Mouse (Mus musculus): ENCODE results near the gene 4930544D05Rik. TPM values are rescaled to one million over a fixed set of nuclear protein-coding genes. Genes with fewer than 3 reads are reported as not detected.

4930544D05Rik gene
- total and polyA plus RNA-seq, 2 experiments from 2014 or later, result not detected

DNA sequence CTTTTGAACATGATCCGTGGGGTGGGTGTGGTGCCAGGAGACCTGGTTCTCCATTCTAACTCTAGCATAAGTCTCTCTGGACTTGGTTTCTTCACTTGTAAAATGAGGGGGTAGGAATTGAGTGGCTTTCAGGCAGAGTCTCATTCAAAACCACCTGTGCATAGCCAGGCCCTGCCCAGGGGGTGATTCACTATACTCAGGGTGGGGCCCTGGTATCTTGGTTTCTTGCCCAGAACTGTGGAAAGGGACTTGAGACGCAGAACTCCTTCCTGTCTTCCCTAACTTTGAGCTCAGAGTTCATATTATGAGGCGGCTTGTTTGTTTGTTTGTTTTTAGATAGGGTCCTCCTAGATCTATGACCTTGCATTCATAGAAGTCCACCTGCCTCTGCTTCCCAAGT, 38.4 kb upstream of the 4930544D05Rik start:
- Histone ChIP-seq H3K27ac (ENCODE audit: low read depth, low read length) (no peak overlapping the region), H3K36me3 (ENCODE audit: insufficient read depth, low read length) (no peaks in the 10 kb centered on the region; the same call in 1 of the 2 replicates), H3K9ac (replicated peaks; ENCODE audit: low read length, poor library complexity, severe bottlenecking) (no peak overlapping the region), H3K4me1 (ENCODE audit: insufficient read depth, low read length) (0 out of 2 replicates have a peak, but pooled peaks cover 4% of the 10 kb centered on the region), H3K4me2 (ENCODE audit: low read depth, low read length, poor library complexity, severe bottlenecking) (no peak overlapping the region), H3K27me3 (ENCODE audit: insufficient read depth, low read length) (no peaks in the 10 kb centered on the region), H3K9me3 (ENCODE audit: low read length) (no peaks in the 10 kb centered on the region), H3K4me3 (ENCODE audit: low read depth, low read length) (no peak overlapping the region)
- no peak for TF ChIP-seq CTCF (IDR thresholded peaks at IDR 0.05)
- WGBS, result 82% methylated on average over 3 of the region's 3 CpGs
- no peak for ATAC-seq (ENCODE audit: low FRiP score)
- DNase-seq (ENCODE audit: low spot score), result no peak

- no peak for TF ChIP-seq CTCF (IDR thresholded peaks at IDR 0.05)
- Histone ChIP-seq H3K27ac (ENCODE audit: low read depth, low read length) (no peak overlapping the region), H3K36me3 (ENCODE audit: insufficient read depth, low read length) (no peaks in the 10 kb centered on the region; the same call in 1 of the 2 replicates), H3K4me2 (ENCODE audit: low read depth, low read length, poor library complexity, severe bottlenecking) (no peak overlapping the region), H3K4me1 (ENCODE audit: insufficient read depth, low read length) (0 out of 2 replicates have a peak, but pooled peaks cover 4% of the 10 kb centered on the region), H3K27me3 (ENCODE audit: insufficient read depth, low read length) (no peaks in the 10 kb centered on the region), H3K9ac (replicated peaks; ENCODE audit: low read length, poor library complexity, severe bottlenecking) (no peak overlapping the region), H3K9me3 (ENCODE audit: low read length) (no peaks in the 10 kb centered on the region), H3K4me3 (ENCODE audit: low read depth, low read length) (no peak overlapping the region)
- ATAC-seq (ENCODE audit: low FRiP score) (no peak), DNase-seq (ENCODE audit: low spot score) (no peak)
- WGBS, result 90% methylated on average over 6 of the region's 6 CpGs
Measured at GRCm38 (mm10) chr11:70578962-70579361, 36.7 kb upstream of the 4930544D05Rik start.

DNA sequence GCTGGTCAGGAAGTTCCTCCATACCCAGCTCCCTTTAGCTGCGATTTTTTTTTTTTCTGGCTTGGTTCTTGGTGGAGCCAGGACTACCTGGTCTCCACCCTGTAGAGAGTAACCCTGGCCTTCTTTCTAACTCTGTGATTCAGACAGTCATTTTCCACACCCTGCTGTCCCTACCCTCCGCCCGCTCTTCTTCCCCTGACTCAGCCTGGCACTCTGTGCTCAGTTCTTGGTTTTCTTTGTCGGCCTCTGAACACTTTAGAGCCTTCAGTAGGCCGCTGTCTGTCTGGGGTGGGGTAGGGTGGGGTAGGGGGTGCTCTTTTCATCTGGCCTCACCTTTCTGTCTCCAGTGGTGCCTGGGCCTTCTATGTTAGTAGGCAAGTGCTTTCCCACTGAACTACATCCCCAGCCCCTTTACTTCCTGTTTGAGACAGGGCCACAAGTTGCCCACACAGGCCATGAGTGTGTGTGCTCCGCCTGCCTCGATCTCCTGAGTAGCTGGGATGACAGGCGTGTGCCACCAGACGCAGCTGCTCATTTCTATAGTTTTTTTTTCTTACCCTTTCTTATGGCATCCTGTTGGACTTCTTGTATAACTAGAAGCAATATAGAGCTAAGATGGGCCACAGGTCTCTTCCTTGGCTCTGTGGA, 35.8 kb upstream of the 4930544D05Rik start:
- 86% methylated on average over 9 of the region's 9 CpGs for WGBS
- Histone ChIP-seq H3K27ac (ENCODE audit: low read depth, low read length) (no peak overlapping the region), H3K9ac (replicated peaks; ENCODE audit: low read length, poor library complexity, severe bottlenecking) (no peak overlapping the region), H3K4me3 (ENCODE audit: low read depth, low read length) (no peak overlapping the region), H3K4me2 (ENCODE audit: low read depth, low read length, poor library complexity, severe bottlenecking) (no peak overlapping the region), H3K36me3 (ENCODE audit: insufficient read depth, low read length) (no peaks in the 10 kb centered on the region; the same call in 1 of the 2 replicates), H3K27me3 (ENCODE audit: insufficient read depth, low read length) (no peaks in the 10 kb centered on the region), H3K9me3 (ENCODE audit: low read length) (no peaks in the 10 kb centered on the region), H3K4me1 (ENCODE audit: insufficient read depth, low read length) (0 out of 2 replicates have a peak, but pooled peaks cover 7% of the 10 kb centered on the region)
- no peak for TF ChIP-seq CTCF (IDR thresholded peaks at IDR 0.05)
- ATAC-seq (ENCODE audit: low FRiP score) (no peak), DNase-seq (ENCODE audit: low spot score) (no peak)

GRCm38 (mm10) chr11:70580358-70580720, 35.3 kb upstream of the 4930544D05Rik start:
- TF ChIP-seq CTCF (IDR thresholded peaks at IDR 0.05), result no peak
- no peak for DNase-seq (ENCODE audit: low spot score)
- ATAC-seq (ENCODE audit: low FRiP score), result no peak
- Histone ChIP-seq H3K27ac (ENCODE audit: low read depth, low read length) (no peak overlapping the region), H3K4me3 (ENCODE audit: low read depth, low read length) (no peak overlapping the region), H3K9me3 (ENCODE audit: low read length) (no peaks in the 10 kb centered on the region), H3K27me3 (ENCODE audit: insufficient read depth, low read length) (no peaks in the 10 kb centered on the region), H3K9ac (replicated peaks; ENCODE audit: low read length, poor library complexity, severe bottlenecking) (no peak overlapping the region), H3K4me1 (ENCODE audit: insufficient read depth, low read length) (peaks cover 7% of the 10 kb centered on the region; the same call in 1 of the 2 replicates), H3K36me3 (ENCODE audit: insufficient read depth, low read length) (no peaks in the 10 kb centered on the region; the same call in 1 of the 2 replicates), H3K4me2 (ENCODE audit: low read depth, low read length, poor library complexity, severe bottlenecking) (no peak overlapping the region)
- WGBS, result 67% methylated on average over 5 of the region's 5 CpGs

DNA sequence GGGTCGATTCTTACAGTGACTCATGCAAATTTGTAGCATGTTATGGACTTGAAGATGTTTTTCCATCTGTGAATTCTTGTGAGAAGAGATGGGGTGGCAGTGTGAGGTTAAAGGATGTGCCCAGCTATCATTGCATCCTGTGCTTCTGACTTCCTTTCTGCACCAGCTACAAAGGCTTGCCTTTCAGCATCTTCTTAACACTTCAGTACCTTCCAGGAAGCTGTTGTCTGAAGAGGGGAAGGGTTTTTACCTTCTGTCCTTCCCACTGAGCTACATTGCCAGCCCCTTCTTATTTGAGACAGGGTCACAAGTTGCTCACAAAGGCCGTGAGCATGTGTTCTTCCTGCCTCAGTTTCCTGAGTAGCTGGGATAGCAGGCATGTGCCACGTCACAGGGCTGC, 34.7 kb upstream of the 4930544D05Rik start:
- H3K4me1 ChIP-seq (ENCODE audit: insufficient read depth, low read length), result peaks cover 10% of the 10 kb centered on the region; the same call in 1 of the 2 replicates
- DNase-seq (ENCODE audit: low spot score) (no peak), ATAC-seq (ENCODE audit: low FRiP score) (no peak)
- no peaks in the 10 kb centered on the region; the same call in 1 of the 2 replicates for H3K36me3 ChIP-seq (ENCODE audit: insufficient read depth, low read length)
- H3K27ac ChIP-seq (ENCODE audit: low read depth, low read length), result no peak overlapping the region
- no peak overlapping the region for H3K4me2 ChIP-seq (ENCODE audit: low read depth, low read length, poor library complexity, severe bottlenecking)
- no peaks in the 10 kb centered on the region for H3K27me3 ChIP-seq (ENCODE audit: insufficient read depth, low read length)
- WGBS, result 81% methylated on average over 3 of the region's 3 CpGs
- H3K9ac ChIP-seq (replicated peaks; ENCODE audit: low read length, poor library complexity, severe bottlenecking), result no peak overlapping the region
- TF ChIP-seq CTCF (IDR thresholded peaks at IDR 0.05), result no peak
- H3K9me3 ChIP-seq (ENCODE audit: low read length), result no peaks in the 10 kb centered on the region
- H3K4me3 ChIP-seq (ENCODE audit: low read depth, low read length), result no peak overlapping the region

DNA sequence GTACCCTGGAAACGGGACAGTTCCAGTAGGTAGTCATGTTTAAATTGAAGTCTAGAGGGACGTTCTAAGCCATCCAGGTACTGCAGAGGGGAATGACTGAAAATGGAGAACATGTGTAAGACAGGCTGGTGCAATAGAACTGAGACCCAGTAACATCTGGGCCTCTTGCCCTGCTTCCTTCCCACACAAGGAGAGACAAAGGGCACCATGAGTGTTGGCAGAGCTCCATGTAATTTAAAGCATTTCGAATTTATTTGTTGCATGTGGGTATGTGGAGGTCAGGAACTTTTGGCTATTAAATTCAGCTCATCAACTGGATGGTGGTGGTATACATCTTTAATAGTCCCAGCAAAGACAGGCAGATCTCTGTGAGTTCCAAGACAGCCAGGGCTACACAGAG, 33.5 kb upstream of the 4930544D05Rik start:
- ATAC-seq (ENCODE audit: low FRiP score) (no peak), DNase-seq (ENCODE audit: low spot score) (no peak)
- H3K27me3 ChIP-seq (ENCODE audit: insufficient read depth, low read length), result no peaks in the 10 kb centered on the region
- WGBS, result 77% methylated on average over 3 of the region's 3 CpGs
- no peak overlapping the region for H3K4me2 ChIP-seq (ENCODE audit: low read depth, low read length, poor library complexity, severe bottlenecking)
- H3K4me1 ChIP-seq (ENCODE audit: insufficient read depth, low read length), result peaks cover 10% of the 10 kb centered on the region; the same call in 1 of the 2 replicates
- no peak overlapping the region for H3K27ac ChIP-seq (ENCODE audit: low read depth, low read length)
- H3K9ac ChIP-seq (replicated peaks; ENCODE audit: low read length, poor library complexity, severe bottlenecking), result no peak overlapping the region
- no peaks in the 10 kb centered on the region for H3K9me3 ChIP-seq (ENCODE audit: low read length)
- TF ChIP-seq CTCF (IDR thresholded peaks at IDR 0.05), result no peak
- no peak overlapping the region for H3K4me3 ChIP-seq (ENCODE audit: low read depth, low read length)
- no peaks in the 10 kb centered on the region; the same call in 1 of the 2 replicates for H3K36me3 ChIP-seq (ENCODE audit: insufficient read depth, low read length)

Data from midbrain, postnatal 0 days (tissue).